Mouse (Mus musculus) spleen, embryonic (tissue): Measurements from ENCODE around the gene Gm9774.

Source experiments
- CTCF ChIA-PET: fragments of 350-600 bp; sonication (Branson Sonifier 250); formaldehyde crosslinking; loops from one replicate; lab custom pipeline; 2022; lab: Charles Lee

Gm9774 gene

DNA sequence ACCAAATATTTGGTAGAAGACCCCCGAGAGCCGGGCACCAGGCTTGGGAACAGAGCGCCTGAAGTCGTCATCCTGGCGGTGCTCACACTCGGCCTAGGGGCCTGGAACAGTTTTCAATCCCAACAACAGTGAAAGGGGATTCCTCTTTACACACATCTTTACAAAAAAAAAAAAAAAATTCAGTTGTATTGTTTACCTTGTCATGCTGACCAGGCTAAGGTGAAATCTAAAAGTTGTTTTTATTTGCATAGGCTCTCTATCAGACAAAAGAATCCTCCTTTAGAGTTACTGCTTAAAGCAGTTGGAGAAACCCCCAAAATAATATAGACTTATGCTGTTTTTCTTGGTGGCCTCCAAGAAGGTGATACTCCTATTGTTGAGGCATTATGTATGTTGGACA, at the start of gene Gm9774:
TSS of gene Gm9774 (minus strand) at position 101 of the 400 bp plus-strand sequence.
- CTCF ChIA-PET = no interaction called here

DNA sequence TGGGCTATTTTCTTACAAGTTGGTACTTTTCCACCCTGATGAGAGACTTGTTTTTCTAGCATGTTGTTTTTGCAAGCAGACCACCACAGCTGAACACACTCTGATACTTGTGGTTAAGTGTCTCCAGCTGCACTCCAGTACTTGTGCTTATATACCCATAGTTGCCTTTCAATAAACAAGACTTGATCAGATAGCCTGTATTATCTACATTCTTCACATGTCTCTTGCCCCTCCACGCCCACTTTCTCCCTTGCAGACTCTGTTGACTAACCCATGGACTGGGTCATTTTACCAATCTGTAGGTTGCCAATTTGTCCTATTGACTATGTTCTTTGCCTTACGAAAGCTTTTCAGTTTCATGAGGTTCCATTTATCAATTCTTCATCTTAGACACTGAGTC, 40.9 kb upstream of the Gm9774 start:
- CTCF ChIA-PET = no interaction called here

DNA sequence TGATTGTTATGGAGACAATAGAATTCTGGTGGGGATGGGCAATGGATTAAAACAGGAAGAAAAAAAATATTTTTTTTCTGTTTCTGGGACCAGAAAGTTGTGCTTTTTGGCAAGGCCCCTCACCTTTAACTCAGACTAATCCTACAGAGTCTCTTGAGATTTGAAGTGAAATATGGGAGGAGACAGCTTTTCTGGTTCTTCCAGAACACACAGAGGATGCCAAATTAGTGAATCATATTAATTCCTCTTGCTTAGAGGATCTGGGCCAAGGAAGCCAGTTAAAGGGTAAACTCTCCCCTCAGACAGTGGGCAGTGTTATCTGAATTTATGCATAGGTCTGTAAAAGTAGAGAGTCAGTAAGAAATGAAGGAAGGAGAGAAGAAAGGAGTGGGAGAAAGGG, 38.2 kb upstream of the Gm9774 start:
- CTCF ChIA-PET = no interaction called here

DNA sequence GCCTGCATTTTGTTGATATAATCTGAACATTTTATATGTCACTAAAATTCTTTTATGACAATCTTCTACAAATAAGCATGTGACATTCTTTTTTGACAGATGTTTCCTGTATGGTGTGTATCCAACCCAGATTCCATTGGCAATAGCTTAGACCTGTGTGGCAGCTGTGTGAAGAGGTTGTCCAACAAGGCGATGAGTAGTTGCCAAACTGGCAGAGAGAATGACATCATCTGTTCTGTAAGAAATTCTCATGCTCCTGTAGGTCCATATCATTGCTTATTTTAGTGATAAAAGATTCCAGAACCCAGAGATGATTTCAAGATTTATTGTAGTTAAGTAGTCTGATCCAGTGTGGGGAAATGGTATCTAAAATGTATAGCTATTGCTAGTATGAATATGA, 37.4 kb upstream of the Gm9774 start:
- CTCF ChIA-PET = no interaction called here

DNA sequence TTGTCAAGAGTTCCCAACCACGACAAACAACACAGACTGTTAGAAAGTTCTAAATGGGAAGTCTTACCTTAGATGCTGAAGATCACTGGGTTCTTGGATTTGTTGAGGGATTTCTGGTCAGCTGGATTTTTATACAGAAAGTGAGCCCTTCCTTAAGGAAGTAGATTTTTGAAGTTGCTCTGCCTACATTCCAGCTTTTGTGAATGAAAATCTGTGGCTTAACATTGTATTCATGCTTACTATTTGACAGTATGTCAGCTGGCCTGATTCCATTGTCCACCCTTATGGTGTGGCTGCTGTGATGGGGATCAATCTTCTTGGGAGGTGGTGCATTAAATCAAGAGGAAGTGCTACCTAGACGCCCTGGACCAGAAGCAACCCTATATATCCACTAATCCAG, 29.4 kb upstream of the Gm9774 start, which contains the start of gene Sprr3:
TSS of gene Sprr3 (minus strand) at position 101 of the 400 bp plus-strand sequence.
- CTCF ChIA-PET = no interaction called here

DNA sequence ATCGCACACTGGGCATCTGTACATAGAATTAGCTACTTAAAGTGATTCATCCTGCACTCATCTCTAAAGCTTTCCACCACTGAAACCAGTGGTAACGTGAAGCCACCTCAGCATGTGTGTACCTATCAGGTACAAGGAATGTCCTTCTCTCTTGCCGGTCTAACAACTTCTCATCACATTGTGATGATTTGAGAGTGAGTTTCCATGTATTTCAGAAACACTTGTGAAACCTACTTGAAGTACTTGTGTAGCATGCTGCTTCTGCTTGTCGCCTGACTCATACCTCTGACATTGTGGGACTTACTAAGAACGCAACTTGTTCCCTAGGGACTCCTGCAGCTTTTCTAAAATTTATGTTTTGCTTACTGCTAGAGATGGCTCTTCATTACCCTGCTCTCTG, 25.9 kb upstream of the Gm9774 start:
- CTCF ChIA-PET = no interaction called here

DNA sequence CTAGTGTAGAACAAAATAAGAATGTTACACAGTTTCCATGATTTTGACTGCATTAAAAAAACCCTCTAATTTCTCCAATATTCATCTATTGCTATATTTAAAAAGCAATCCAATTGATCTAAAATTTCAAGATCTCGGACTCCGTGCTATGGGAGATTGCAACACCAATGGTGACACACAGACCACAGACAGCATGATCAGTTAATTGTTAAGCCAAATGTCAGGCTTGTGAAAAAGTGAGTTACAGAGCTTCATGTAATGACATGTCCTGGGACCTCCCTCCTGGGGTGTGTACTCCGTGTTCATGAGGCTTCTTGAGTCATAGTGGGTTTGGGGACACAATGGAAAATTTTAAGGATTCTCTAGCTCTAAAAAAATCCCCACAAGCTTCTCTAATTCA, 11.0 kb upstream of the Gm9774 start:
- CTCF ChIA-PET = no interaction called here

DNA sequence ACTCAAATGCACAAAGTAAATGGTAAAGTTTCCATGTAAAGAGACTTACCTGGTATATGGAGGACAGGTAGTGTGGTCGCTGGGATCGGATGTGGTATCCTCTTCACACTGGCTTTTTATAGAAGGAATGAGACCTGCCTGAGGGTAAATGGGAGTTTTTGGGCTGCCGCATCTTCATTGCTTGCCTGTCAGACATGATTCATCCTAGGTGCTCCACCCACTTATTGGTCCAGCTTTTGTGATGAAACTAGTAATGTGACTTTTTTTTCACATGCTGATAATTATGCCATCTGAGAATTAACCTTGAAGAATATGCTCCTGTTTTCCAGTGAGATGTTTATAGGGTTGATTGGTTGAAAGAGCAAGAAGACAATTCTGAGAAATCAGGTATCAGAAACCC, 9.5 kb upstream of the Gm9774 start, which contains the start of gene Sprr1b:
TSS of gene Sprr1b (minus strand) at position 101 of the 400 bp plus-strand sequence.
- CTCF ChIA-PET = no interaction called here

DNA sequence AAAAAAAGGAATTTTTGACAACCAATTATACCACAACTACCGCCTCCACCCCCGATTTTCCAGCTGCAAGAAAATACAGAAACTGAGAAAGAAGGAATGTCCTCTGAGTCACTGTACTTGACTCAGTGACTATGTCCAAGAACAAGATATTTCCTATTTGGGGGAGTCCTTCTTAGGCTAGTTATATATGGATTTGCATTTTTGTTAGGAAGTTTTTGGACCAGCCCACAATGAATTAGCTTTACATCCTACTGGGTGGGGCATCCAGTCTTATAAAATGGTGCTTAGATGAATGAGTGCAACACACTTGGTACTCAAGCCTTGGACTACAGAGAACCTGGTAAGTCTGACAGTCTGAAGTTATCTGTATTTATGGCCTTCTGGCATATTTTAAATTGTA, 3.1 kb upstream of the Gm9774 start, which contains the start of gene Sprr2k:
TSS of gene Sprr2k (plus strand) at position 301 of the 400 bp plus-strand sequence.
- CTCF ChIA-PET = interaction anchor here (0.6 kb wide), 1 partner anchor 197 kb away, joined by 5 read pairs; no protein-coding TSS in a partner anchor

DNA sequence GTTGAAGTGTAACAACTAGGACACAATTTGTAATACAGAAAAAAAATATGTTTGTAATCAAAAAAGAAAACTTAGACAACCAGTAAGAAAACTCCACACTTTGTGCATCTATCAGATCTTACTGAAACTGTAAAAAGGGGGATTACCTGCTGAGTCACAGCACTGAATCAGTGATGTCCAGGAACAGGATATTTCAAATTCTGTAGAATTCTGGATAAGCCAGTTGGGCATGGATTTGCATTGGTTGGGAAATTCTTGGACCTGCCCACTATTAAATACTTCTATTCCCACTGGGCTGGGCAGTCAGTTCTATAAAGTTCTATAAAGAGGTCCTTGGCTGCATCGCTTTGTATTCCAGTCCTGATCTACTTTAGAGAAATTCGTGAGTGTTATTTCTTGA, 11.4 kb downstream of the Gm9774 start, which contains the start of gene Sprr2j-ps:
TSS of gene Sprr2j-ps (plus strand) at position 301 of the 400 bp plus-strand sequence.
- CTCF ChIA-PET = no interaction called here

DNA sequence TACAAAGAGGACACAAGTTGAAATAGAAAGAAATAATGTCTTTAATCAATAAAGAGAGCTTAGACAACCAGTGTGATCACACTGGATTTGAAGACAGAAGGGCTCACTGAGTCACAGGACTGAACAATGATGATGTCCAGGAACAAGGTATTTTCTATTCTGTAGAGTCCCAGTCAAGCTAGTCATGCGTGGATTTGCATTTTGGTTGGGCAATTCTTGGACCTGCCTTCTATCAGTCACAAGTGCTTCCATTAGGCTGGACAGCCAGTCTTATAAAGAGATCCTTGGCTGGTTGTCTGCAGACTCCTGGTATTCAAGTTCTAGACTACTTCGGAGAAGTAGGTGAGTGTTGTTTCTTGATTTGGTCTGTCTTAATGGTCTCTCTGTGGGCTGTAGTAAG, 21.5 kb downstream of the Gm9774 start, which contains the start of gene Sprr2i:
TSS of gene Sprr2i (plus strand) at position 301 of the 400 bp plus-strand sequence.
- CTCF ChIA-PET = no interaction called here

DNA sequence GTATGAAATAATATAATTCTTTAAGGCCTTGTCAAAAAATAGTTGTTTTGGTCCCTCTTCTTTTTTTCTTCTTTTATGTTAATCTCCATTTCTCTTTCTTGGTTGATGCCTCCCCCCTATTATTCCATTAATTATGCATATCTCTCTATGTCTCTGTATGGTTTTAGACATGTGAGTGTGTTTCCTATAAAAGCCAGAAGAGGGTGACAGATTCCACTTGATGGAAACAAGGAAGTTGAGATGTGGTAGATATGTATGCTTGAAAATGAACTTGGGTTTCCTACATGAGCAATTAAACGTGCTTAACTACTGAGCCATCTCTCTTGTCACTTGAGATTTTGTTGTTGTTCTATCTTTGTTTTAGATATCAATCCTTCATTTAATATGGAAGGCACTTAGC, 34.9 kb downstream of the Gm9774 start:
- CTCF ChIA-PET = no interaction called here

DNA sequence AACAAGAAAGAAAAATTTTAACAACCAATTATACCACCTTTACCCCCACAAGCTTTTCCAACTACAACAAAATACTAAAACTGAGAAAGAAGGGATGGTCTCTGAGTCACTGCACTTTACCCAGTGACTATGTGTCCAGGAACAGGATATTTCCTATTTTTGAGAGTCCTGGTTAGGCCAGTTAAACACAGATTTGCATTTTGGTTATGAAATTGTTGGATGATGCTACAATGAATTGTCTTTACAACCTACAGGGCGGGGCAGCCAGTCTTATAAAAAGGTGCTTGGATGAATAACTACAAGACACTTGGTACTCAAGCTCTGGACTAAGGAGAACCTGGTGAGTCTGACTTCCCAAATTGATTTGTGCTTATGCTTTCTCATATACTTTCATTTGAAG, 43.8 kb downstream of the Gm9774 start, which contains the start of gene Sprr2h:
TSS of gene Sprr2h (plus strand) at position 301 of the 400 bp plus-strand sequence.
- CTCF ChIA-PET = no interaction called here
